Mouse (Mus musculus): ENCODE measurements at regions not wholly inside any gene's neighbourhood (a gene's known extent, or its start where the extent isn't known, plus 50 kb on each side); places are given as distances from the start of the nearest gene placed in this dataset.

GRCm38 (mm10) chr2:51206332-51206731, 57.4 kb upstream of the Rnd3 start:
- Histone ChIP-seq H3K36me3 (replicated peaks) (no peaks in the 10 kb centered on the region), H3K9me3 (no peaks in the 10 kb centered on the region), H3K27me3 (replicated peaks) (no peaks in the 10 kb centered on the region), H3K4me3 (no peak overlapping the region), H3K4me1 (no peaks in the 10 kb centered on the region), H3K27ac (no peak overlapping the region), H3K4me2 (no peak overlapping the region), H3K9ac (no peak overlapping the region)
- no peak for ATAC-seq (replicated peaks)
- WGBS: 37% methylated on average over 4 of the region's 4 CpGs

Measured in midbrain, embryonic 15.5 days (tissue).